Mouse (Mus musculus) embryonic facial prominence, embryonic 15.5 days (tissue): ENCODE measurements around the gene Trmt112. TPM values are rescaled to one million over a fixed set of nuclear protein-coding genes. Genes with fewer than 3 reads are reported as not detected.
"Not testable (repeated sequence)": the region's sequence is repeated elsewhere in the genome, so short reads cannot be mapped to it uniquely, and the experiment has no call there.

Source experiments
- ATAC-seq: fragments of 200-750 bp; cut with Nextera tagmentation; 2 replicates; pipeline ENCODE4 v1.8.0; 2017; ENCODE audit warnings: low read depth, moderate TSS enrichment; ENCODE audit not compliant: insufficient number of reproducible peaks, low FRiP score, low TSS enrichment
- H3K27ac ChIP-seq: fragments of 300-500 bp; sonication (generic); replicated peaks from 2 replicates; pipeline ENCODE4 v1.5.1; 2015; ENCODE audit warnings: mild to moderate bottlenecking, inconsistent platforms
- H3K27me3 ChIP-seq: fragments of 300-500 bp; sonication (generic); 2 replicates; pipeline ENCODE4 v1.6.1; 2015; ENCODE audit warnings: inconsistent platforms
- H3K36me3 ChIP-seq: fragments of 300-500 bp; sonication (generic); 2 replicates; pipeline ENCODE4 v1.6.1; 2015; ENCODE audit warnings: mild to moderate bottlenecking, inconsistent platforms
- H3K4me1 ChIP-seq: fragments of 300-500 bp; sonication (generic); 2 replicates; pipeline ENCODE4 v1.6.1; 2015; ENCODE audit warnings: inconsistent platforms
- H3K4me2 ChIP-seq: fragments of 300-500 bp; sonication (generic); replicated peaks from 2 replicates; pipeline ENCODE4 v1.6.1; 2015; ENCODE audit warnings: mild to moderate bottlenecking, inconsistent platforms
- H3K4me3 ChIP-seq: fragments of 300-500 bp; sonication (generic); replicated peaks from 2 replicates; pipeline ENCODE4 v1.5.1; 2015; ENCODE audit warnings: mild to moderate bottlenecking, inconsistent platforms
- H3K9ac ChIP-seq: fragments of 300-500 bp; sonication (generic); 2 replicates; pipeline ENCODE4 v1.6.1; 2015; ENCODE audit warnings: inconsistent platforms
- H3K9me3 ChIP-seq: fragments of 300-500 bp; sonication (generic); replicated peaks from 2 replicates; pipeline ENCODE4 v1.6.1; 2016; ENCODE audit warnings: inconsistent platforms
- WGBS: fragments of 180-500 bp; shearing (Covaris S2); methylation state at CpG from one replicate; pipeline ENCODE4 v1.1.7; 2015; 5-methylcytosine and 5-hydroxymethylcytosine counted together
- polyA plus RNA-seq: library from polyadenylated mRNA; unstranded; fragments of >200 nt; fragmentation: Nextera tagmentation; extraction: Ambion mirVana; gene quantifications from 2 replicates; pipeline ENCODE4 v1.2.1, GENCODE M21; 2015

Trmt112 gene
- polyA plus RNA-seq, 1 experiment from 2014 or later = 138 TPM

- Histone ChIP-seq H3K4me2 (no peak overlapping the region), H3K27ac (no peak overlapping the region), H3K9ac (no peak overlapping the region), H3K4me3 (no peak overlapping the region), H3K36me3 (no peaks in the 10 kb centered on the region), H3K27me3 (no peaks in the 10 kb centered on the region), H3K4me1 (no peaks in the 10 kb centered on the region), H3K9me3 (no peaks in the 10 kb centered on the region)
- WGBS = 42% methylated on average over 4 of the region's 4 CpGs
- no peak for ATAC-seq
These were observed 17.0 kb upstream of the Trmt112 start for GRCm38 (mm10) chr19:6892512-6892911.

DNA sequence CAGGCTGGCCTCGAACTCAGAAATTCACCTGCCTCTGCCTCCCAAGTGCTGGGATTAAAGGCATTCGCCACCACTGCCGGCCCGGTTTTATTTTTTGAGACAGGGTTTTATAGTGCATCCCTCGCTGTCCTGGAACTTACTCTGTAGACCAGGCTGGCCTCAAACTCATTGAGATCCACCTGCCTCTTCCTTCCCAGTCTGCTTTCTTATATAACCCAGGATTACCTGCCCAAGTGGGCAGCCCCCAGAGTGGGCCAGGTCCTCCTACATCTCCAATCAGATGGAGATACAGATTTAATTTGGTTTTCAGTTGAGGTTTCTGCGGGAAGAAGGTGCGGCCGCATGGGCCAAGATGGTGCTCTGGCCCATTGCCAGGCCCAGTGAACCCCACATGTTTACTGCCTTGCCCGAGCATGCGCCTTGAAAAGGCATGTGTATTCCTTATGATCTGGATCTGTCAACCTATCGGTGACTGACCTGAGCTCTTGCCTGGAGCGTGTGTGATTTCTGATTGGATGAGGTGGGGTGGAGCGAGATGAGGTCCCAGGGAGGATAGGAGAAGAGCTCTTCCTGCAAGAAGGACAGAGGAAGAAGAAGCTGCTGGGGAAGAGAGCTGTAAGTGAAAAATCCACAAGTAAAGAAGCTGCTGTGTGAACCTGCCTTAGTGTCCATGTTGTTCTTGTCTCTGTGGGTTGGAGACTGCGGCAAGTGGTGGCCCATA is 15.6 kb upstream of the Trmt112 start:
- no peak for ATAC-seq
- 84% methylated on average over 14 of the region's 14 CpGs for WGBS
- Histone ChIP-seq H3K9me3 (no peaks in the 10 kb centered on the region), H3K4me3 (no peak overlapping the region), H3K36me3 (no peaks in the 10 kb centered on the region), H3K4me1 (no peaks in the 10 kb centered on the region), H3K9ac (no peak overlapping the region), H3K4me2 (no peak overlapping the region), H3K27me3 (no peaks in the 10 kb centered on the region), H3K27ac (no peak overlapping the region)

GRCm38 (mm10) chr19:6895608-6896305 is 13.7 kb upstream of the Trmt112 start:
- not testable (repeated sequence) for H3K9me3 ChIP-seq, H3K4me1 ChIP-seq, H3K36me3 ChIP-seq, H3K9ac ChIP-seq, H3K4me2 ChIP-seq, H3K27me3 ChIP-seq, ATAC-seq, H3K4me3 ChIP-seq, H3K27ac ChIP-seq
- WGBS = 83% methylated on average over 18 of the region's 18 CpGs

DNA sequence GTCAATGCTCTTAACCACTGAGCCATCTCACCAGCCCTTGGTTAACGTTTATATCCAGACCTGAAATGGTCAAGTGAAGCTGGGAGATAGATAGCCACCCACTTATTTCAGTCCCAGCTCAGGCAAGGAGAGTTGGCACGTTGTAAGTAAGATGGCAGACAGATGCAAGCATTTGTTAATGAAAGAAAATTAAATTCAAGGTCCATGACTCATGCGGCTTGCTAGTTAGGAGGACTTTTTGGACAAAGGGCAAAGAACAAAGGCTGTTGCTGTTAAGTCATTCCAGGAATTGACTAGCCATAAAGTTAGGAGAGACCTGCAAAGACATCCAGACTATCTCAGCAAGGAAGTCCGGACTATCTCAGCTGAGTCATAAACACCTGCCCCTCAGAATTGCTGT is 9.9 kb upstream of the Trmt112 start:
- no peak for ATAC-seq
- Histone ChIP-seq H3K27ac (no peak overlapping the region), H3K9ac (no peak overlapping the region), H3K27me3 (no peaks in the 10 kb centered on the region), H3K4me1 (no peaks in the 10 kb centered on the region), H3K4me3 (no peak overlapping the region), H3K9me3 (no peaks in the 10 kb centered on the region), H3K4me2 (no peak overlapping the region), H3K36me3 (0 out of 2 replicates have a peak, but pooled peaks cover 2% of the 10 kb centered on the region)
- WGBS = 81% methylated on average over 4 of the region's 4 CpGs

- Histone ChIP-seq H3K4me1 (peaks cover 8% of the 10 kb centered on the region), H3K9ac (no peak overlapping the region), H3K36me3 (peaks cover 26% of the 10 kb centered on the region), H3K27ac (no peak overlapping the region), H3K27me3 (no peaks in the 10 kb centered on the region), H3K9me3 (no peaks in the 10 kb centered on the region), H3K4me3 (no peak overlapping the region), H3K4me2 (no peak overlapping the region)
- 100% methylated on average over 1 of the region's 1 CpGs for WGBS
- ATAC-seq = no peak
These were observed 6.5 kb upstream of the Trmt112 start for GRCm38 (mm10) chr19:6903031-6903430.

DNA sequence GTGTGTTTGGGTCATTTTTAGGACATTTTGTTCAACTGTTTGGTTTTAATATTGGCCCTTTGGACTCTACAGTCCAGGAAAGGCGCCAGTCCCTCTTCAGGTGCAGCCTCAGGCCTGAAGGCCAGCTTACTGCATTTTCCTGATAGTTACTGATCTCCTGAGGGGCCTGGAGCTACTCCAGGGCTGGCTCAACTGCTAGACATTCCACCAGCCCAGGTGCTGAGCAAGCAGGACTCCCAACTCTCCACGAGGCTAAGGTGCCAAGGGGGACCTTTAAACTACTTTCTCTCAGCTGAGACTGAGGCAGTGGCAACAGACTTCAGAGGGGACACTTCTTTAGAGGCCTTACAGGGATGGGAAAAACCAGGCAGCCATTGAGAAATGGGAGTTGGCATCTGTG is 4.7 kb upstream of the Trmt112 start:
- Histone ChIP-seq H3K4me2 (no peak overlapping the region), H3K9ac (no peak overlapping the region), H3K4me1 (peaks cover 15% of the 10 kb centered on the region), H3K36me3 (peaks cover 26% of the 10 kb centered on the region), H3K4me3 (no peak overlapping the region), H3K27me3 (no peaks in the 10 kb centered on the region), H3K9me3 (no peaks in the 10 kb centered on the region), H3K27ac (no peak overlapping the region)
- WGBS = 84% methylated on average over 2 of the region's 2 CpGs
- ATAC-seq = no peak

GRCm38 (mm10) chr19:6905498-6906159 is 3.9 kb upstream of the Trmt112 start:
- Histone ChIP-seq H3K4me1 (peaks cover 15% of the 10 kb centered on the region), H3K36me3 (peaks cover 26% of the 10 kb centered on the region), H3K27ac (no peak overlapping the region), H3K9me3 (no peaks in the 10 kb centered on the region), H3K9ac (no peak overlapping the region), H3K4me3 (no peak overlapping the region), H3K27me3 (no peaks in the 10 kb centered on the region), H3K4me2 (no peak overlapping the region)
- WGBS = 87% methylated on average over 11 of the region's 11 CpGs
- ATAC-seq = no peak

GRCm38 (mm10) chr19:6906199-6906598 is 3.3 kb upstream of the Trmt112 start:
- 83% methylated on average over 3 of the region's 3 CpGs for WGBS
- H3K4me1 ChIP-seq = peaks cover 19% of the 10 kb centered on the region
- H3K9me3 ChIP-seq = no peaks in the 10 kb centered on the region
- H3K27ac ChIP-seq = no peak overlapping the region
- no peak overlapping the region for H3K9ac ChIP-seq
- ATAC-seq = no peak
- no peak overlapping the region for H3K4me2 ChIP-seq
- H3K36me3 ChIP-seq = peaks cover 28% of the 10 kb centered on the region
- no peak overlapping the region for H3K4me3 ChIP-seq
- no peaks in the 10 kb centered on the region for H3K27me3 ChIP-seq

DNA sequence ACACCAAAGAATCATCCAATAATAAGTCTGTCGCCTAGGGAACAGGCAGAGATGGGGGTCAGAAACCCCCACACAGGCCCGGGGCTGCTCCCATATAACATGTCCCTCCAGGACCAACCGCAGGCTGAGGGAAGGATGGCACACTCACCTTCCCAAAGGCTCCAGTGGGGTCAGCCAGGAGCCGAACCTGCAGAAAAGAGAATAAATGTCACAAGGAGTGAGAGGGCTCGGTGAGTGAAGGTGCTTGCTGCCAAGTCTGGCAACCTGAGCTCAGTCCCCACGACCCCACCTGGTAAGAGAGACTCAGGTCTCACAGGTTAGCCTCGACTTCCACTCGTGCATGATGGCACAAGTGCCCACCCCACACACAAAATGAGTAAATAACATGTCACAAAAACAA is 2.4 kb upstream of the Trmt112 start:
- no peak overlapping the region for H3K4me2 ChIP-seq
- H3K27ac ChIP-seq = no peak overlapping the region
- peaks cover 37% of the 10 kb centered on the region for H3K36me3 ChIP-seq
- H3K9ac ChIP-seq = no peak overlapping the region
- whole genome bisulfite sequencing = 86% methylated on average over 8 of the region's 8 CpGs
- H3K4me1 ChIP-seq = peaks cover 26% of the 10 kb centered on the region
- H3K27me3 ChIP-seq = no peaks in the 10 kb centered on the region
- no peak for ATAC-seq
- no peaks in the 10 kb centered on the region for H3K9me3 ChIP-seq
- no peak overlapping the region for H3K4me3 ChIP-seq

- peaks cover 46% of the 10 kb centered on the region for H3K36me3 ChIP-seq
- H3K27me3 ChIP-seq = no peaks in the 10 kb centered on the region
- H3K4me3 ChIP-seq = peak overlapping the region; percentile 66
- H3K4me2 ChIP-seq = peak overlapping the region; percentile 70
- 0 out of 2 replicates have a peak overlapping the region, but pooled peaks have one; percentile 28 for H3K9ac ChIP-seq
- peaks cover 26% of the 10 kb centered on the region for H3K4me1 ChIP-seq
- no peak for ATAC-seq
- H3K9me3 ChIP-seq = no peaks in the 10 kb centered on the region
- no peak overlapping the region; the same call in 1 of the 2 replicates for H3K27ac ChIP-seq
- WGBS = 75% methylated on average over 7 of the region's 7 CpGs
These were observed 1.5 kb upstream of the Trmt112 start for GRCm38 (mm10) chr19:6907811-6908540.

DNA sequence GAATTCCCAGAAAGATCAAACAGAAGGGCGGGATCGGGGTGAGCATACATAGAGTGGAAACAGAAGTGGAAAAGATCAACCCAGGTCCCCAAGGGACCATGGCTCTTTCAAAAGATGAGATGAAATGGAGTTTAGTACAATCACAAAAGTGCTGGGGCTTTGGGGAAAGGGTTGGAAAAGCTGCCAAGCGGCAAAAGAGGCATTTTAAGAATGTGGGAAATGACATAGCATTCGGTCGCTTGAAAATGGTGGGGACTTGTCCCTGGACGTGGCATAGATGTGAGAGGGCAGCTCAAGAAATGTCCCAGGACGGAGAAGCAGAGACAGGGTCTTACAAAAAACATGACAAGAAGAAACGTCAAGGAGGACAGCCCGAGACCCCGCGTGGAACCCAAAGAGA is 477 bp upstream of the Trmt112 start:
- peaks cover 53% of the 10 kb centered on the region for H3K36me3 ChIP-seq

More for the DNA sequence above, 477 bp upstream of the Trmt112 start:
- ATAC-seq = no peak
- Histone ChIP-seq H3K4me2 (peak overlapping the region; percentile 70), H3K4me3 (peak overlapping the region; percentile 66), H3K9me3 (no peaks in the 10 kb centered on the region), H3K27me3 (no peaks in the 10 kb centered on the region), H3K27ac (peak overlapping the region; percentile 99), H3K9ac (peak overlapping the region; percentile 63), H3K4me1 (peaks cover 26% of the 10 kb centered on the region)
- 3% methylated on average over 11 of the region's 11 CpGs for whole genome bisulfite sequencing
